Mouse (Mus musculus) thymus, adult 2 months (tissue): ENCODE data around the gene P4ha2.

ENCODE experiments used
- CTCF ChIP-seq: fragments of 200-500 bp; IDR thresholded peaks from 2 replicates; pipeline ENCODE4 v1.5.1; 2012; ENCODE audit warnings: mild to moderate bottlenecking, control low read depth, low read length, moderate library complexity, borderline replicate concordance; ENCODE audit not compliant: control insufficient read depth, poor library complexity, insufficient read depth; ENCODE audit errors: extremely low read depth
- POLR2A ChIP-seq: fragments of 200-500 bp; IDR thresholded peaks from 2 replicates; pipeline ENCODE4 v1.6.1; 2012; ENCODE audit warnings: mild to moderate bottlenecking, low read length, control low read depth, moderate library complexity; ENCODE audit not compliant: control insufficient read depth, poor library complexity, insufficient read depth; ENCODE audit errors: extremely low read depth

DNA sequence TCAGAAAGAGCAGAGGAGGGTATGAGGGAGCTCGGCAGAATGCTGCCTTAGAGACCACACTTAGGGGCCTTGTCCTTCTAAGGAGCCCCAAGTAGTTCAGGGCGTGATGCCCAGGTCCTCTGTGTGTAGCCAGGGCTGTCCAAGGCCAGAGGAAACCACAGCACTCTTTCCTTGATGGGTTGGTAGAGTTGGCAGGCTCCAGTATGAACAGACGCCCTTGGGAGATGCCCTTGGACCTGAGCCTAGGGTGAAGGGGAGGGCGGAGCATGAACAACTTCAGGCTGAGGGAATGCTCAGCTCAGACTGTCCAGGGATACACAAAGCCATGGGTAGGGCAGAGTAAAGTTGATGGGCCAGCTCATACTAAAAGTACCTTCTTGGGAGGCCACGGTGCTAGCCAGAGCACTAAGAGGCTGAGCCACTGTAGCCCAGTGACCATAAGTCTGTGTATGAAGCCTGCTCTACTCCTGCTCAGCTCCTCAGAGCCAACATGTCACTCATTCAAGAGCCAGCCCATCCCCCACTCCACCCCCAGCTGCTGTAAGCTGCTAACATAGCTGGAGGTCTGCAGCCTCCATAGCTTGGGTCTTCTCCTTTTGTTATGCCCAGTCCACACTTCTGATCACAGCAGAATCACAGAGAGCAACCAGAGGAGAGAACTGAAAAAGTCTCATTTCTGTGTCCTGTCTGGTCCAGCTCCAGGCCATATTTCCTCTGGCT is 28.0 kb upstream of the P4ha2 start:
- TF ChIP-seq CTCF (no peak), POLR2A (no peak)
